24 mouse cellular contexts compared by ENCODE assay signal in genomic region chr4:97640385-97640784, GRCm38 (mm10).
DNase-seq lines count a peak whose midpoint lies in the region; ATAC-seq and TF ChIP-seq lines count a peak whose summit lies in the region.
"Had no signal": no experiment of that assay in that cellular context is flagged by ENCODE, and none has a peak within 500 bp of the region (broad histone marks: within the 10 kb centered on the region; RNA-seq: fewer than 3 reads in every experiment).

No protein-coding gene starts in this region.

- peaks cover 4% of the 10 kb centered on the region; the same call in 1 of the 2 replicates for H3K4me1 ChIP-seq in liver, embryonic 12.5 days
- no peaks in the 10 kb centered on the region for H3K4me1 ChIP-seq in liver, embryonic 11.5 days (replicated peaks; ENCODE audit: control insufficient read depth, insufficient read depth, low read length)
- H3K4me1 ChIP-seq in MEL (ENCODE audit: control insufficient read depth in 1 of 2, insufficient read depth in 2 of 2, low read length in 2 of 2): peaks cover 0 to 11% of the 10 kb centered on the region in 2 experiments; a peak in 3 of 4 replicates

- 16% methylated on average over 3 of the region's 3 CpGs for whole genome bisulfite sequencing in liver, embryonic 12.5 days (ENCODE audit: insufficient replicate concordance)
- 24% methylated on average over 3 of the region's 3 CpGs for WGBS in liver, embryonic 11.5 days

- H3K9ac ChIP-seq in liver, embryonic 12.5 days: no peak overlapping the region
- no peak overlapping the region for H3K9ac ChIP-seq in liver, embryonic 11.5 days (ENCODE audit: low read depth, low read length)
- no peak overlapping the region for H3K9ac ChIP-seq in MEL (ENCODE audit: control insufficient read depth, low read depth, low read length, poor library complexity, severe bottlenecking)
- H3K9ac ChIP-seq: forebrain, embryonic 13.5 days; heart, embryonic 13.5 days; hindbrain, embryonic 13.5 days had no signal

- H3K79me2 ChIP-seq in MEL (ENCODE audit: control insufficient read depth, insufficient read depth, low read length, poor library complexity): no peaks in the 10 kb centered on the region

- TF ChIP-seq POLR2A in MEL (IDR thresholded peaks at IDR 0.05; ENCODE audit: control insufficient read depth in 1 of 2, insufficient read depth in 1 of 2, low read depth in 1 of 2, low read length in 2 of 2, poor library complexity in 1 of 2): no peak

- TF ChIP-seq EP300 in MEL (IDR thresholded peaks at IDR 0.05; ENCODE audit: low read depth in 1 of 2, low read length in 2 of 2): peak; percentile 80 to 82

- DNase-seq in liver, embryonic 11.5 days (ENCODE audit: low spot score): no peak
- DNase-seq in MEL (ENCODE audit: low read depth, low spot score): peak; percentile 77
- DNase-seq in kidney, postnatal 4 days: no peak
- no peak for DNase-seq in ovary, postnatal 14 days (ENCODE audit: low spot score)
- no peak for DNase-seq in lung, postnatal 10 days
- DNase-seq: adrenal gland, postnatal 14 days; cerebellum, adult 11 months; cerebellum, adult 2 months; cerebellum, adult 9-11 months; cerebellum, postnatal 25 days; gastrocnemius, postnatal 10 days; gastrocnemius, postnatal 36 days; heart, adult 2 months had no signal

- H3K9me3 ChIP-seq in liver, embryonic 12.5 days (replicated peaks): no peaks in the 10 kb centered on the region
- H3K9me3 ChIP-seq in liver, embryonic 11.5 days (ENCODE audit: control insufficient read depth, low read length): no peaks in the 10 kb centered on the region
- H3K9me3 ChIP-seq in MEL (replicated peaks; ENCODE audit: insufficient read depth, low read length): no peaks in the 10 kb centered on the region
- H3K9me3 ChIP-seq: forebrain, embryonic 10.5 days; forebrain, embryonic 13.5 days; heart, embryonic 10.5 days; heart, embryonic 13.5 days; hindbrain, embryonic 10.5 days; hindbrain, embryonic 13.5 days had no signal

- H3K27ac ChIP-seq in liver, embryonic 12.5 days: no peak overlapping the region
- H3K27ac ChIP-seq in liver, embryonic 11.5 days (ENCODE audit: low read depth, low read length): no peak overlapping the region
- H3K27ac ChIP-seq in MEL (ENCODE audit: control insufficient read depth, low read depth, low read length): no peak overlapping the region
- H3K27ac ChIP-seq: forebrain, embryonic 10.5 days; forebrain, embryonic 13.5 days; heart, adult 2 months; heart, embryonic 10.5 days; heart, embryonic 13.5 days; hindbrain, embryonic 10.5 days; hindbrain, embryonic 13.5 days had no signal

- no peaks in the 10 kb centered on the region for H3K36me3 ChIP-seq in liver, embryonic 12.5 days
- H3K36me3 ChIP-seq in liver, embryonic 11.5 days (ENCODE audit: control insufficient read depth, insufficient read depth, low read length): no peaks in the 10 kb centered on the region
- H3K36me3 ChIP-seq in MEL (ENCODE audit: control insufficient read depth in 1 of 2, insufficient read depth in 2 of 2, low read length in 2 of 2): peaks cover 0 to 8% of the 10 kb centered on the region in 2 experiments; a peak in 2 of 4 replicates
- H3K36me3 ChIP-seq: forebrain, embryonic 10.5 days; heart, embryonic 10.5 days; heart, embryonic 13.5 days; hindbrain, embryonic 10.5 days; hindbrain, embryonic 13.5 days had no signal

- peak; percentile 63; the same call in 1 of the 2 replicates for ATAC-seq in liver, embryonic 12.5 days
- ATAC-seq in liver, embryonic 11.5 days (replicated peaks; ENCODE audit: low FRiP score): no peak; the same call in 1 of the 2 replicates
- peak; percentile 26 to 27; a peak in 1 of 4 replicates for ATAC-seq in hematopoietic stem cell, adult 5-6 weeks (replicated peaks in 1 of 2; ENCODE audit: insufficient read depth in 1 of 2, low FRiP score in 2 of 2, low TSS enrichment in 1 of 2, low read depth in 1 of 2, poor library complexity in 2 of 2, severe bottlenecking in 2 of 2)
- ATAC-seq: forebrain, embryonic 13.5 days; forebrain, embryonic 16.5 days; hindbrain, embryonic 16.5 days; Patski had no signal

- TF ChIP-seq CTCF in MEL (IDR thresholded peaks at IDR 0.05 in 2 of 3, conservative IDR thresholded peaks at IDR 0.05 in 1 of 3; ENCODE audit: control insufficient read depth in 1 of 3, insufficient read depth in 1 of 3, low read depth in 2 of 3, low read length in 3 of 3, poor library complexity in 1 of 3, severe bottlenecking in 1 of 3): no peak

- no peak overlapping the region for H3K4me3 ChIP-seq in liver, embryonic 12.5 days
- no peak overlapping the region for H3K4me3 ChIP-seq in liver, embryonic 11.5 days (ENCODE audit: low read depth, low read length)
- no peak overlapping the region for H3K4me3 ChIP-seq in MEL (ENCODE audit: control insufficient read depth in 1 of 2, insufficient read depth in 1 of 2, low read depth in 2 of 2, low read length in 2 of 2)
- H3K4me3 ChIP-seq: forebrain, embryonic 10.5 days; forebrain, embryonic 13.5 days; heart, adult 2 months; heart, embryonic 10.5 days; heart, embryonic 13.5 days; hindbrain, embryonic 10.5 days; hindbrain, embryonic 13.5 days had no signal

- no peak for TF ChIP-seq RAD21 in MEL (IDR thresholded peaks at IDR 0.05; ENCODE audit: low read depth, low read length)

- no peaks in the 10 kb centered on the region for H3K27me3 ChIP-seq in liver, embryonic 12.5 days (replicated peaks)
- H3K27me3 ChIP-seq in liver, embryonic 11.5 days (replicated peaks; ENCODE audit: control insufficient read depth, insufficient read depth, low read length): no peaks in the 10 kb centered on the region
- no peaks in the 10 kb centered on the region; a peak in 2 of 4 replicates for H3K27me3 ChIP-seq in MEL (ENCODE audit: control insufficient read depth in 1 of 2, insufficient read depth in 2 of 2, low read length in 2 of 2)
- H3K27me3 ChIP-seq: forebrain, embryonic 13.5 days; heart, embryonic 13.5 days; hindbrain, embryonic 13.5 days; Patski had no signal

- no peak overlapping the region for H3K4me2 ChIP-seq in liver, embryonic 12.5 days
- no peak overlapping the region for H3K4me2 ChIP-seq in liver, embryonic 11.5 days
- H3K4me2 ChIP-seq: forebrain, embryonic 13.5 days; heart, embryonic 13.5 days; hindbrain, embryonic 13.5 days had no signal

TF ChIP-seq in MEL, 35 proteins besides CTCF, POLR2A, EP300 and RAD21:
- TF ChIP-seq MXI1 (IDR thresholded peaks at IDR 0.05; ENCODE audit: low read depth, low read length): no peak
- no peak for TF ChIP-seq BHLHE40 (IDR thresholded peaks at IDR 0.05; ENCODE audit: borderline replicate concordance, low read depth, low read length)
- TF ChIP-seq ETS1 (IDR thresholded peaks at IDR 0.05; ENCODE audit: low read depth, low read length): peak; percentile 47; the same call in 1 of the 2 replicates
- TF ChIP-seq ZKSCAN1 (IDR thresholded peaks at IDR 0.05; ENCODE audit: low read depth, low read length): no peak
- TF ChIP-seq USF1 (IDR thresholded peaks at IDR 0.05; ENCODE audit: low read depth, low read length): no peak
- no peak for TF ChIP-seq ZC3H11A (IDR thresholded peaks at IDR 0.05; ENCODE audit: low read depth, low read length)
- TF ChIP-seq TAL1 (IDR thresholded peaks at IDR 0.05; ENCODE audit: low read length): peak; percentile 75
- peak; percentile 90 for TF ChIP-seq TCF12 (IDR thresholded peaks at IDR 0.05; ENCODE audit: low read depth, low read length)
- TF ChIP-seq GATA1 (IDR thresholded peaks at IDR 0.05; ENCODE audit: low read depth, low read length): peak; percentile 93
- TF ChIP-seq CHD2 (IDR thresholded peaks at IDR 0.05; ENCODE audit: low read length): no peak
- TF ChIP-seq MAFK (IDR thresholded peaks at IDR 0.05; ENCODE audit: borderline replicate concordance, low read depth, low read length): peak; percentile 23; the same call in 1 of the 2 replicates
- peak; percentile 96 for TF ChIP-seq RCOR1 (IDR thresholded peaks at IDR 0.05; ENCODE audit: low read depth, low read length)
